Mouse (Mus musculus): Measurements from ENCODE around the gene Akap7.

DNA sequence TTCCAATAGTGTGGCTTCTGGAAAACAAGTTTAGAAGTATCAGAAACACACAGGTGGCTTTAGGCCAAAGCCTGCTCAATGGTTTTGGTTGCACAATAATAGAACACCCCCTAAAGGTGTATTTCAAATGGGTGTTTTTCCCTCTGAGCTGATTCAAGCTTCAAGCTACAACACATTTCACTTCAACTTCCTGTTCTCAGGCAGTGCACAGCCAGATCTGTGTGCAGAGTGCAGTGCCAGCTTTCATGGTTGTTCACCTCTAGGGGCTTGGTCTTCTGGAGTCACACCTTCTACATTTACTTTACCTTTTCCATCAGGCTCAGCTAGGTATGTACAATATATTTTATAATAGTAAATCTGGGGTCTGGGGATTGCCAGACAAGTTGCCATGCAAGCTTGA is 35.1 kb upstream of the Akap7 start:
- TF ChIP-seq POLR2A (IDR thresholded peaks at IDR 0.05; ENCODE audit: low read depth, low read length) = no peak
- no peak for TF ChIP-seq CTCF (IDR thresholded peaks at IDR 0.05; ENCODE audit: extremely low read depth, insufficient read depth, insufficient read length, insufficient replicate concordance)
